Mouse (Mus musculus) kidney, postnatal 25 days (tissue): ENCODE results near the gene Ehbp1l1.
A peak's percentile ranks its signal among the peaks of the same experiment; 100 is the strongest.

Experiments
- DNase-seq, 2 experiments: peaks; one replicate each; pipeline ENCODE4 v3.0.0; 2021; ENCODE audit warnings: mixed read lengths in 2 of 2

Gene Ehbp1l1

DNA sequence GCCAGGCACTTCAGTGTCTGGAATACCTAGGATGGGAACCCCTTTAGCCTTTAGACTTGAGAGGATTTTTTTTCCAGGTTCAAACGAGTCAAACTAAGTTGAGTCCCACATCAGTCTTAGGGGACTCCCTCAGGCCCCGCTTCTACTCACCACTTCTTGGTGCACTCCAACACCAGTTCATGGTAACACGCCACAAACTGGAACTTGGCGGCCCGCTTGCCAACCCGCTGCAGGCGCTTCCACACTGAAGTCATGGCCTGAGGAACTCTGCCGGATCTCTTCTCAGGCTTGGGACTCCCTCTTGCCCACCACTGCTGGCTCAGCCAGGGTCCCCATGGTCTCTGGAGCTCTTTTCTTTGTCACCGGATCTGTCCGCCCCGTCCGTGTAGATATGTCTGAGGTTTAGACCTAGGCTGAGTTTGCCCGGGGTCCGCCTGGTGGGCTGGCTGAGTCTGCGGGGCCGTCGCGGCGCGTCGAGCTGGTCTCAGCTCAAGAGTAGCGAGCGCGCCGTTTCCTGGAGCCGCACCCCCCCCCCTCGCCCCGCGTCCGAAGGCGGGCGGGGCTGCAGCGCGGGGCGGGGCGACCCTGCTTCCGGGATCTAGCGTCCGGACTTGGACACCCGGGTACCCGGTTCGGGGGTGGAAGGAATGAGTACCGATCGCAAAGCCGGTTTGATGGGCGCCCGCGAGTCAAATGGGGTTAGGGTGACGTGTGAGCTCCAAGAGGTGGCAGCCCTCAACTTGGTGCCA lies at the start of gene Ehbp1l1:
Gene Ehbp1l1 (minus strand): TSS at position 551 of the 749 bp plus-strand sequence.
- DNase-seq = peak; percentile 86 to 88

DNA sequence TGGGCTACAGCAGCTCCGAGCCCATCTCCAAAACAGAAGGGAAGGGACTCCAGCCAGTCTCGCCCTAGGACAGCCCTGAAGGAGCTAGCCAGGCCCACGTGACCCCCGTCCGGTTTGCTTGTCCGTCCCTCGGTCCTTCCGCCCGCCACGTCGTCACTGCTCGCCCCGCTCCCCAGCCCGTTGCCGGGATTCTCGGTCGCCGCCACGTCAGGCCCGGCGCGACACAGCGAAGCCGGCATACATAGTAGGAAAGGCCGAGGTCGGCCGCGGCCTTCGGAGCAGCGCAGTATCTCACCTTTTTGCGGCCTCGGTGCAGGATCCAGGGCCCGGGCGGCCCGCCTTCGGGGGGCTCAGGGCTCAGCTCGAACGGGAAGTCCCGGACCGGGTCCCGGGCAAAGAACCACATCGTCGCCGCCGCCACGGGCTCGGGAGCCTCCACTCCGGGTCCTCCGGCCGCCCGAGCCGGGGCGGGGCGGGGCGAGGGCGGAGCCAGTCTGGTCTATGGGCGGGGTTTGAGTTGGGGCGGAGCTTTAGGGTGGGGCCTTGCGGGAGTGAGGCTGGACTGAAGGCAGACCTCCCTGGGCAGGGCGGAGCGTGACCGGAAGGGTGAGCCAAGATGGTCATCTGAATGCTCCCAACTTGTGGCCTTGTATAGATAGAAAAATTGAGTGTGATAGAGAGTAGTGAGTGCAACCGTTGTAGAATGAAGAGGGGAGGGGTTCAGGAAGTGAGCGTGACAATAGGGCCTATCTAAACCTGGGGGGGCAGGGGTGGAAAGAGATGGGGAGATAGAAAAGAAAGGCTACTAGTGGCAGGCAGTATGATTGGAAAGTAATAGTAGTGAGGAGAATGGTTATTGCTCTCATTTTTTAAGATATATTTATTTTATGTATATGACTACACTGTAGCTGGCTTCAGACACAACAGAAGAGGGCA lies 45.1 kb upstream of the Ehbp1l1 start, which contains the start of gene Scyl1:
Gene Scyl1 (minus strand): TSS at position 495 of the 936 bp plus-strand sequence.
- DNase-seq = peak; percentile 94 to 96

DNA sequence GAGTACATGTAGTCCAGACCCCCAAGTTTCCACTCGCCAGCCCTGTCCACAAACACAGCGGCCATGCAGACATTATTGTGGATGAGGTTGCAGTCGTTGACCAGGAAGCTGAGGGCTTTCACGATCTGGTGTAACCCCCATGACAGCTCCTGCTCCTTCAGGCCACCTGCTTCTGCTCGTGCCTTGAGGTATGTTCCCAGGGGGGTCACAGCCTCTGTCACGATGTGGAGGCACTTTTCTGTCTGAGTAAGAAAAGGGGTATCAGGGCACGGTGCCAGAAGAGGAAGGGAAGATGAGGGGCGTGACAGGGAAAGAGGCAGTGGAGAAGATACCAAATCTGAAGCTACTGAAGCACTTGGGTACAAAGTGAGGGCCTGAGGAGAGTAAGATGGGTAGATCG lies 44.2 kb upstream of the Ehbp1l1 start:
- DNase-seq = no peak

DNA sequence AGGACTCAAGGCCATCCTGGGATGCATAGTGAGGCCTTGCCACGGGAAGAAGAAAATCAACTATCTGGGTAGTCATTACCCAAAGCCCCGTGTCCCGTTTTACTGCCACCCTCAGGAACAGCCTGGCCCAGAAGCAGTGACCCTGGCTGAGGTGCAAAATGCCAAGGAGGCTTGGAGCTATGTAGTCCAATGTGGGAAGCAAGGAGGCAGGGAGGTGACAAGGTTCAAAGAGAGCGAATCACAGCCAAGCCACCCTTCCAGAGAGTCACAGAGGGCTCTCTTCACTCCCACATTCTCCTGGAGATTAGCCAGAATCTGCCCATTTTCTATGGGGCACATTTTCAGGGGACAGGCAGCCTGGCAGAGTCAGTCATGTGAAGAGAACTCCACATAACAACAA lies 41.2 kb upstream of the Ehbp1l1 start:
- peak; percentile 31 to 78 for DNase-seq

DNA sequence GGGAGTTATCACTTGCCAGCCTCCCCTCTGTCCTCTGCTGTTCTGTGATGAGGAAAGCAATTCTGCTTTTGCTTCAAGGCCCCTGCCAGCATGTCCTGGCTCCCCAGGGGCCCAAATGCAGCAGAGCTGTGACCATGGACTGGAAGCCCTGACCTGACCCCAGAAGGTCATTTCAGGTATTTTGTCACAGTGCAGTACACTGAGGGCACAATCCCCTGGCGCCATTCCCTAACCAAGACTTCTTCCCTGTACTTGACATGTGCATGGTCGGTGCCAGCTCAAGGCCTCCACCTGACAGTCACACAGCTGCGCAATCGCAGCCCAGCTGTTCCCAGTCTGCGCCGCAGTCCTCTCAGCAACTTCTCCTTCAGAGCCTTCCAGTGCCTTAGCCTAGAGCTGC lies 37.0 kb upstream of the Ehbp1l1 start:
- DNase-seq = no peak

DNA sequence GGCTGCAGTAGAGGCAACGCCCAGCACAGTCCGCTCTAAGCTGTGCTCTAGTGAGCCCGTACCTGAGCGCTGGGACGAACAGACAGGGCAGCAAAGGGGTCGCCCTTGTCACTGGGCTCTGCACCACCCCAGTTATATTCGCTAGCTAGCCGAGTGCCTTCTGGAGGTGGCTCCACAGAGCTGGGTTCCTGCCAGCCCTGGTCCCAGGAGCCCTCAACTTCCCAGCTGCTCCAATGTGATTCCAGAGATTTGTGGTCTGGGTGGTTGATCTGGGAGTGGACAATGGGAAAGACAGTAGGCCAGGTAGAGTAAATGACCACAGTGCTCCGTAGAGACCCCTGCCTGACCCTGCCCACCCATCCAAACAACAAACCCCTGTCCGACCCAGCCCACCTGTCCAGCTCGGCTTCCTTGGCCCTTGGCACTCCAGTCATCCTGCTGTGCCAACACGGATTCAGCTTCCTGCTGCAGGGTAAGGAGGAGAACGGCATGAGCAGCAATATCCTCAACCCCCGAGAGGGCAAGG lies 32.8 kb upstream of the Ehbp1l1 start:
- no peak for DNase-seq

DNA sequence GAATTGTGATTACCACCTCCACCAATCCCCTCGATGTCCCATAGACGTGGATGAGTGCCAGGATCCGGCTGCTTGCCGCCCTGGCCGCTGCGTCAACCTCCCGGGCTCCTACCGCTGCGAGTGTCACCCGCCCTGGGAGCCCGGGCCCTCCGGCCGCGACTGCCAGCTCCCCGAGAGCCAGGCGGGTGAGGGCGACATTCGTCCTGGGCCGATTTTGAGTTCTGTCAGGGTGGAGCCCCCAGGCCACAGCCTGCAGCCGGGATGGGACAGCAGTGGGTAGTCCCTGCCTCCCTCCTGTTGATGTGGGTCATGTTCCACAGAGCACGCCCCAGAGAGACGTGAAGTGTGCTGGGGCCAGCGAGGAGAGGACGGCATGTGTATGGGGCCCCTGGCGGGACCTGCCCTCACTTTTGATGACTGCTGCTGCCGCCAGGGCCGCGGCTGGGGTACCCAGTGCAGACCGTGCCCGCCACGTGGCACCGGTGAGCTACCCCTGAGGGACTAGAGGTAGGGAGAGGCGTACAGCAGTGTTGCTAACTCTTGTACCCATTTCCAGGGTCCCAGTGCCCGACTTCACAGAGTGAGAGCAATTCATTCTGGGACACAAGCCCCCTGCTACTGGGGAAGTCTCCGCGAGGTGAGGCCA lies 31.0 kb upstream of the Ehbp1l1 start:
- no peak for DNase-seq

DNA sequence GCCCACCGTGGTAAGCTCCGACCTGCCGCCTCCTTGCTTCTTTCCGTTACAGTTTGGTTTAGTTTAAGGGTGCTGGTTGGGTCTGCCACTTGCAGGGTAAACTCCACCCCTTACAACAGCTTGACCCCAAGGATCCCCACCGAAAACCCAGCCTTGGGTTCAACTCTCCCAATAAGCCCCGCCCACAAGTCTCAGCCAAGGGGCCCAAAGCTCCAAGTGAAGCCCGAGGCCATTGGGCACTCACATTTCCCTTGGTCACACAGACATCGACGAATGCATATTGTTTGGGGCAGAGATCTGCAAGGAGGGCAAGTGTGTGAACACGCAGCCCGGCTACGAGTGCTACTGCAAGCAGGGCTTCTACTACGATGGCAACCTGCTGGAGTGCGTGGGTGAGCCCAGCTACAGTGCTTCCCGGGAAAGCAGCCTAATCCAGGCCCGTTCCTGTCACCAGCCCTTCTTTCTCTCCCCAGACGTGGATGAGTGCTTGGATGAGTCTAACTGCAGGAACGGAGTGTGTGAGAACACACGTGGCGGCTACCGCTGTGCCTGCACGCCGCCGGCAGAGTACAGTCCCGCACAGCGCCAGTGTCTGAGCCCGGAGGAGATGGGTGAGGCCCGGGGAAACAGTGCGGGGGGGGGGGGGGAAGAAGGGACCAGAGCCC lies 30.3 kb upstream of the Ehbp1l1 start:
- DNase-seq = no peak

DNA sequence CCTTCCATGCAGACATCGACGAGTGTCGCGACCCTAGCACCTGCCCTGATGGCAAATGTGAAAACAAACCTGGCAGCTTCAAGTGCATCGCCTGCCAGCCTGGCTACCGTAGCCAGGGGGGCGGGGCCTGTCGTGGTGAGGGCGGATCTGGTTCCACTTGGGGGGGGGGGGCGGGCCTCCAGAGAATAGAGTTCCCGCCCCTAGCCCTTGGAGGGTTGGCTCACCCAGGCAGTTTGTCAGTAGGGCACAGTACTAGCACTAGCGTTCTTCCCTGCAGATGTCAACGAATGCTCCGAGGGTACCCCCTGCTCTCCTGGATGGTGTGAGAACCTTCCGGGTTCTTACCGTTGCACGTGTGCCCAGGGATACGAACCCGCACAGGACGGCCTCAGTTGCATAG lies 25.6 kb upstream of the Ehbp1l1 start:
- DNase-seq = peak; percentile 75 to 85

DNA sequence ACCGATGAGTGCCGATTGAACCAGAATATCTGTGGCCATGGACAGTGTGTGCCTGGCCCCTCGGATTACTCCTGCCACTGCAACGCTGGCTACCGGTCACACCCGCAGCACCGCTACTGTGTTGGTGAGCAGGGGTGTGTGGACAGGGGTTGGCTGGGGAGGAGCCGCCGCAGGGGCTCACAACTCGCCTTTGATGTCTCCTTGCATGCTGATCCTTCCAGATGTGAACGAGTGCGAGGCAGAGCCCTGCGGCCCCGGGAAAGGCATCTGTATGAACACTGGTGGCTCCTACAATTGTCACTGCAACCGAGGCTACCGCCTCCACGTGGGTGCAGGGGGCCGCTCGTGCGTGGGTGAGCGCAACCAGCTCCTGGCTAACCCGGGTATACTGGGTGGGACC lies 24.8 kb upstream of the Ehbp1l1 start:
- DNase-seq = no peak

DNA sequence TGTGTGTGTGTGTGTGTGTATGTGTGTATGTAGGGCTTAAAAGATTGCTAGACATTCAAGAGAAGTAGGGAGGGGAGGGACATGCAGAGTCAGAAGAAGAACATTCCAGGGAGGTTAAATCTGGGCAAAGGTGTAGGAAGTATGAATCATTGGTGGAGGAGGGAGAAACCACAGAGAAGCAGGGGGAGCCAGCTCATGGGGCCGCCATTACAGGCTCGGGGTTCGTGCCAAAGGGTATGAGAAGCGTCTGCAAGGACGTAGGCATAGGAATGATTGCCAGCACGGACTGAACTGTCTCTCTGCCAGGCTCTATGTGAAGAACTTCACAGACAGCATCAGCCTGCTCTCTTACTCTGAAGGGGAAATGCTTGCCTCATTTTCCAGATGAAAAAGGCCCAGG lies 23.4 kb upstream of the Ehbp1l1 start:
- DNase-seq = no peak

DNA sequence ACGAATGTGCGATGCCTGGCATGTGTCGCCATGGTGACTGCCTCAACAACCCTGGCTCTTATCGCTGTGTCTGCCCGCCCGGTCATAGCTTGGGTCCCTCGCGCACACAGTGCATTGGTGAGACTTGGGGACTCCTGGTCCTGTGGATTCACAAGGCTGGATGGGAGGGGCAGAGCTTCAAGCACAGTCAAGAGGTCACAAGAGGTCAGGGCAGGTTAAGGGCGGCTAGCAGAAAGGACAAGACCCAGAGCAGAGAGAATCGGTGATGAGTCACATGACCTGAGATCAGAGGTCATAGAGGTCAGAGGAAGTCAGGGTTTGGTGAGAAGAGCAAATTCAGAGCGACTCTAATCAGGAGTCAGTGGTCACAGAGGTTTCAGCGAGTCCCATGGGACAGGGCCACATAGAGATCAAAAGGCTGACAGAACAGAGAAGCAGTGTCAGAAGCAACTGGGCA lies 20.8 kb upstream of the Ehbp1l1 start:
- no peak for DNase-seq

DNA sequence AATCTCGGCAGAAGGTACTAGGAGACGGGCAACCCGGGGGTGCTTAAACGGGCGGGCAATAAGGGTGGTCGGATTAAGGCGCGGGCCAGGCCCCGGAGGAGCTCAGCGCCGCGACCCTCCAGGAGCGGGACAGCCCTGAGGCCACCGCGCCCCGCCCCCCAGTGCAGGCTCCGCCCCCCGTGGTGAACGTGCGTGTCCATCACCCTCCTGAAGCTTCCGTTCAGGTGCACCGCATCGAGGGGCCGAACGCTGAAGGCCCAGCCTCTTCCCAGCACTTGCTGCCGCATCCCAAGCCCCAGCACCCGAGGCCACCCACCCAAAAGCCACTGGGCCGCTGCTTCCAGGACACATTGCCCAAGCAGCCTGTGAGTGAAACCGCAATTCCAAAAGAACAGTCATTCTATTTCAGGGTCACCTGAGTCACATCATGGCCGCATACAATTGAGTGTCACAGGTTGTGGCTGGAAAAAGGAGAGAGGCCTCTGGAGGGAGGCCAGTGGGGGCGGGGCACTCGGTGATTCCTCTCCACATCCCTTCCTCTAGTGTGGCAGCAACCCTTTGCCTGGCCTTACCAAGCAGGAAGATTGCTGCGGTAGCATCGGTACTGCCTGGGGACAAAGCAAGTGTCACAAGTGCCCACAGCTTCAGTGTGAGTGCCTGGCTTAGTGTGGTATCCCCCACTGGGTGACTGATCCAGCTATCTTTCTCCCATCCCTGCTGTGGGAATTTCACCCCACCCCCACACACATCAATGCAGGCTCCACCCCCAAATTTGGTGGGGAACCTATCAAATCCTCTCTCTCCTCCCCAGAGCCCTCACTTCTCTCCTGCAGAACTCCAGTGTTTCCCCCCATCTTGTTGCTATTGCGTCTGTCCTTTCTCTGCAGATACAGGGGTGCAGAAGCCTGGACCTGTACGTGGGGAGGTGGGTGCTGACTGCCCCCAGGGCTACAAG lies 19.9 kb upstream of the Ehbp1l1 start:
- DNase-seq = no peak

DNA sequence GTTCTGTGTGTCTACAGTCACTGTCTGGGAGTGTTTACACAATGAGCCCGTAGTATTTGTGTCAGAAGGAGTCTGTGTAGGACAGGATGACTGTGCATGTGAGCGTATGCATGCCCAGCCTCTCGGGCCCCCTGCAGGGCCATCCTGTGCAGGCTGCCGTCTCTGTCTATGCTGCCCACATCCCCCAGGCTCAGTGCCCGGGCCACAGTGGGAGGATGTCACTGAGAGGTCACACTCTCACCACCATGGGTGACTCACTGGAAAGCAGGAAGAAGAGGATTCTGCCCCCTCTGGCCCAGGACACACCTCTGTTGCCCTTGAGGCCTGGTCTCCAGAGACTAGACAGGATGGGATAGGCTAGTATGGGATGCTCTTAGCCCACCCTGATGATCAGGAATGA lies 17.5 kb upstream of the Ehbp1l1 start:
- peak in 1 of 2 experiments; percentile 67 for DNase-seq

DNA sequence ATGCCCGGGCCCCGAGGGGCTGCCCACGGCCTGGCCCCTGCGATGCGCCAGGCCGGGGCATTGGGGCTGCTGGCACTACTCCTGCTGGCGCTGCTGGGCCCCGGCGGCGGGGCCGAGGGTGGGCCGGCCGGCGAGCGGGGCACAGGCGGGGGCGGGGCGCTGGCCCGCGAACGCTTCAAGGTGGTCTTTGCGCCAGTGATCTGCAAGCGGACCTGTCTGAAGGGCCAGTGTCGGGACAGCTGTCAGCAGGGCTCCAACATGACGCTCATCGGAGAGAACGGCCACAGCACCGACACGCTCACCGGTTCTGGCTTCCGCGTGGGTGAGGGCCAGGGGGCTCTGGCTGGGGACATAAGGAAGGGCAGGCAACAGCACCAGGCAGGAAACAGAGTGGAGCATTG lies 16.1 kb upstream of the Ehbp1l1 start:
- DNase-seq = no peak

DNA sequence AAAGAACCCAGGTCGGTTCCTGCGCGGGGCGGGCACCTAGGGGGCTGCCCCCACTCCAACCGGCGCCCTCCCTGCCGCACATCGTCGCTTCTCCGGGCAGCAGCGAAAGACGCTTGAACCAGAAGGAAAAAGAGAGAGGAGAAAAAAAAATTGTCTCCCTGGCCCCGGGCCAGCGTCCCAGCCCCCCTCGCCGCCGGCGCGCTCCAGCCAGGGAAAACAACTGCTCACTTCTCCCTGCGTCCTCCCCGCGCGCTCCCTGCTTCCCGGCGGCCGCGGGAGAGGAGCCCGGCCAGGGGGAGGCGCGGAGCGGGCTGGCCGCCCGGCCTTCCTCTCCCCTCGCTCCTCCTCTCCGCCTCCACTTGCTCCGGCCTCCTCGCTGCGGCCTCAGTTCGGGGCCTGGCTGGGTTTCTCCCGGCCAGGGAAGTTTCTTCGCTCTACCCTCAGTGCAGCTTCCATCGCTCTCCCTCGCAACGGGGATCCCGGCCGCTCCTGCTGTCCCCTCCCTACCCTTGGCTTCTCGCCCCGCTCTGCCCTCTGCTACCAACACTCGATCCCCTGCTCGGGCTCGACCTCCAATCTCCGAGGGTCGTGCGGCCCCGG lies 15.6 kb upstream of the Ehbp1l1 start:
- peak; percentile 69 to 88 for DNase-seq

DNA sequence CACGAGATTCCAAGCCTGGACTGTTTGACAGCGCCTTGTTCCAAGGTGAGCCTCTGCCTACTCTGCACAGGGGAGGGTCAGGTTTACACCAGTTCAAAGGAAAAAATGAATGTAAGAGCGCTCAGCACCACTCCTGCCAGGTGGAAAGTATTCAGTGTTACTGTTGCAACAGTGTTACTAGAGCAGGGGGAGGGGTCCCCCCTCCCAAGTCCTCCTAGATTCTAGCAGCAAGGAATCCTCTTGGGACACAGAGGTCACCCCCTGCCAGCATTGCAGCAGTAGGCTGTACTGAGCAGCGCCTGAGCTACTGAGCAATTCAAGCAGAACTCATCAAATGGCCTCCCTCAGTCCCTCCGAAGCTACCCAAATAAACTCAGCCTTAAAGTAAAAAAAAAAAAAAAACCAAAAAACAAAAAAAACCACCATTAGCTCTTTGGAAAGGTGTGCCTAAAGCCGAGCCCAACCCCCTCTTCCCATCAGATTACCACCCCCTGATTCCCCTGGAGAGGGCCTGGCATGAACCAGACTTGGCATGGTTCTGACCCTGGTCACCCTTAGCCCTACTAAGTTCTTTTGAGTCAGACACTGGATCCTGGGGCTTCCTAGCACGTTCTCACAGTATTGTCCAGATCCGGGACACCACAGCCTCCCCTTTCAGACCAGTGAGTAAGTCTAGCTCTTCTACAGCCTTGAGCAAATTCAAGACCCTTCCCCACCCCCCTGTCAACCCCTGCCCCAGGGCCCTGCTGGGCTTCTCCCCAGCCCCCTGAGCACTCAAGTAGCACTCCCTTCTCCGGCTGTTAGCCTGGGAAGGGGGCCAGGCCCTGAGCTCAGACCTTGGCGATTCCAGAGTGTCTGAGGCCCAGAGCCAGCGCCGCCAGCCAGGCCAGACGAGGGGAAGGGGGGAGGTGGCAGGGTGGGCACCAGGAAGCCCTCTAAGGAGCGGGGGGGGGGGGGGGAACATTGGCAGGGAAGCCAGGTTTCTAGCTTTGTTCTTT lies 14.5 kb upstream of the Ehbp1l1 start, which contains the start of gene Ltbp3:
Gene Ltbp3 (plus strand): TSS at position 585 of the 998 bp plus-strand sequence.
- DNase-seq = peak; percentile 29 to 76

DNA sequence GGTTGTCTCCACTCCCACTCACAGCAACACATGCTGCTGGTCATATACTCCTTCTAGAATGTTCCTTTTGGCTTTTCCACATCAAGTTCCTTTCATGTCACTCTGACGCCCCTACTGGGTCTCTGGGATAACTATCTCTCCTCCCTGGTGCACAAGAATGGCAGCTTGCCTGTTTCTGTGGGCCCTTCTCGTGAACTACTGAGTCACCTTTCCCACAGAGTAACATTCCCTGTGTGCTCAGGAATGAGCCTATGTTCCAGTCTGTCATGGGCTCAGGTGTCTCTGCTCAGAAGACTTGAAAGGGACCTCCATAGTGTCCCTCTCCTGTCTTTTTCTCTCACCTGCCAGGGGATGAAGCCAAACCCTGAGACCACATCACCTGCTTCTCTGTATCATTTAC lies 13.3 kb upstream of the Ehbp1l1 start:
- no peak for DNase-seq

DNA sequence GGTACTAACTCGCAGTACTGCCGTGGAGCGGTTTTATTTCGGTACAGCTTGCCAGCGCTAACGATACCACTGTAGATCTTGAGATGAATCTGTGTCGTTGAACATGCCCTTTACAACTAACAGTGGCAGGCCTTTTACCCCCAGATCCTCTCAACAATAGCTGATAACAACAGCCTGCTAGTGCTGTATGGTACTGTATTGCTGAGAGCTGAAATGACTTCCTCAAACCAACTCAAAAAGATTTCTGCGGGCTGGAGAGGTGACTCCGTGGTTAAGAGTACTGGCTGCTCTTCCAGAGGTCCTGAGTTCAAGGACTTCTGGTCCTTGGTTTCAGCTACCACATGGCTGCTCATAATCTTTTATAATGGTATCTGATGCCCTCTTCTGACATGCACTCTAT lies 8.2 kb upstream of the Ehbp1l1 start:
- no peak for DNase-seq
